Mouse (Mus musculus) lung, postnatal 0 days (tissue): ENCODE measurements at regions not wholly inside any gene's neighbourhood (a gene's known extent, or its start where the extent isn't known, plus 50 kb on each side); places are given as distances from the start of the nearest gene placed in this dataset.

Experiments
- CTCF ChIP-seq: IDR thresholded peaks from 2 replicates; pipeline ENCODE4 v1.5.1; 2016; ENCODE audit warnings: antibody characterized with exemption, mild to moderate bottlenecking
- EP300 ChIP-seq: IDR thresholded peaks from 2 replicates; pipeline ENCODE4 v1.6.1; 2016; ENCODE audit warnings: antibody characterized with exemption, mild to moderate bottlenecking, control low read depth

GRCm38 (mm10) chr12:110023192-110024101 is 255.4 kb upstream of the Dio3 start:
- TF ChIP-seq CTCF (no peak), EP300 (no peak)
